Mouse (Mus musculus) frontal cortex, postnatal 36 days (tissue): Measurements from ENCODE around the gene Krt31.
A peak's percentile ranks its signal among the peaks of the same experiment; 100 is the strongest.

Source experiments
- DNase-seq, 2 experiments: peaks; one replicate each; pipeline ENCODE4 v3.0.0; 2022; ENCODE audit warnings: low spot score in 2 of 2

Krt31 gene

GRCm38 (mm10) chr11:100006624-100007023 lies 43.7 kb downstream of the Krt31 start:
- DNase-seq: no peak

- no peak for DNase-seq
These were observed 44.4 kb downstream of the Krt31 start for GRCm38 (mm10) chr11:100005905-100006304.

GRCm38 (mm10) chr11:100004846-100005245 lies 45.5 kb downstream of the Krt31 start:
- peak; percentile 44 to 70 for DNase-seq

- DNase-seq: no peak
These were observed 51.3 kb downstream of the Krt31 start for GRCm38 (mm10) chr11:99999091-99999490.
